Mouse (Mus musculus) ES-E14 (cell line): ENCODE results near the gene Slc2a6. TPM values are rescaled to one million over a fixed set of nuclear protein-coding genes. Genes with fewer than 3 reads are reported as not detected.
A peak's percentile ranks its signal among the peaks of the same experiment; 100 is the strongest.

Source experiments
- DNase-seq: peaks from one replicate; pipeline ENCODE4 v3.0.0-alpha.2; 2013; ENCODE audit warnings: low read depth, low spot score
- H3K27ac ChIP-seq: 2 replicates; pipeline ENCODE4 v1.5.1; 2012; ENCODE audit warnings: low read depth, mild to moderate bottlenecking, low read length, moderate library complexity, mixed read lengths; ENCODE audit not compliant: poor library complexity, insufficient read depth, severe bottlenecking
- H3K36me3 ChIP-seq: 2 replicates; pipeline ENCODE4 v1.6.1; 2012; ENCODE audit warnings: mild to moderate bottlenecking, low read length, moderate library complexity, mixed read lengths; ENCODE audit not compliant: control insufficient read depth, poor library complexity, insufficient read depth, severe bottlenecking
- H3K4me1 ChIP-seq, 2 experiments: fragments of 150-350 bp in 1 of 2; sonication (generic) in 1 of 2; 2 replicates each; pipeline ENCODE4 v1.6.1; 2012; ENCODE audit warnings: low read length in 2 of 2, mild to moderate bottlenecking in 1 of 2, mixed read lengths in 1 of 2; ENCODE audit not compliant: control insufficient read depth in 2 of 2, insufficient read depth in 2 of 2, poor library complexity in 1 of 2
- H3K4me3 ChIP-seq, 2 experiments: fragments of 150-350 bp in 1 of 2; sonication (generic) in 1 of 2; 2 replicates each; pipeline ENCODE4 v1.5.1; 2012; ENCODE audit warnings: low read length in 2 of 2, low read depth in 1 of 2, mild to moderate bottlenecking in 1 of 2, mixed read lengths in 1 of 2; ENCODE audit not compliant: insufficient read depth in 1 of 2, poor library complexity in 1 of 2, severe bottlenecking in 1 of 2
- H3K9ac ChIP-seq: 2 replicates; pipeline ENCODE4 v1.6.1; 2012; ENCODE audit warnings: low read depth, mild to moderate bottlenecking, low read length, mixed read lengths; ENCODE audit not compliant: poor library complexity, insufficient read depth, severe bottlenecking
- H3K9me3 ChIP-seq: fragments of 150-350 bp; sonication (generic); 2 replicates; pipeline ENCODE4 v1.6.1; 2012; ENCODE audit warnings: low read depth, mild to moderate bottlenecking, low read length; ENCODE audit not compliant: control insufficient read depth, insufficient read depth
- CHD2 ChIP-seq: IDR thresholded peaks from 2 replicates; pipeline ENCODE4 v1.6.1; 2014; ENCODE audit warnings: mild to moderate bottlenecking, low read depth, low read length, inconsistent platforms
- HCFC1 ChIP-seq: IDR thresholded peaks from 2 replicates; pipeline ENCODE4 v1.6.1; 2012; ENCODE audit warnings: low read length, inconsistent platforms, borderline replicate concordance; ENCODE audit not compliant: insufficient read depth
- MAFK ChIP-seq: IDR thresholded peaks from 2 replicates; pipeline ENCODE4 v1.6.1; 2014; ENCODE audit warnings: mild to moderate bottlenecking, low read depth, low read length, inconsistent platforms; ENCODE audit not compliant: insufficient read depth
- ZC3H11A ChIP-seq: IDR thresholded peaks from 2 replicates; pipeline ENCODE4 v1.6.1; 2012; ENCODE audit warnings: low read depth, mild to moderate bottlenecking, inconsistent platforms, low read length, borderline replicate concordance
- ZNF384 ChIP-seq: IDR thresholded peaks from 2 replicates; pipeline ENCODE4 v1.6.1; 2012; ENCODE audit warnings: low read depth, low read length, inconsistent platforms
- in situ Hi-C, 2 experiments: fragments of 600-800 bp; cut with MboI; formaldehyde crosslinking; loops; one replicate each; pipeline ENCODE4 v1.15.1; 2025; ENCODE audit warnings: low sequenced_read_pairs in 2 of 2, inconsistent platforms in 1 of 2; ENCODE audit not compliant: unreplicated experiment in 2 of 2
- total RNA-seq: library from RNA; depleted of rRNA; stranded (reverse); fragments of 300-350 nt; gene quantifications from 2 replicates; pipeline ENCODE4 v1.2.3, GENCODE M21; 2012

The Slc2a6 gene
- total RNA-seq, 1 experiment, result 1.2 TPM

- Histone ChIP-seq H3K27ac (no peak overlapping the region), H3K9ac (no peak overlapping the region), H3K4me1 (no peaks in the 10 kb centered on the region), H3K4me3 (no peak overlapping the region), H3K9me3 (no peaks in the 10 kb centered on the region), H3K36me3 (peaks cover 2% of the 10 kb centered on the region; the same call in 1 of the 2 replicates)
- no peak for DNase-seq
- TF ChIP-seq CHD2 (no peak), MAFK (no peak), ZC3H11A (no peak)
- in situ Hi-C loops, result no loop called here
Measured at GRCm38 (mm10) chr2:27019530-27019929, 8.3 kb downstream of the Slc2a6 start.

GRCm38 (mm10) chr2:27017802-27018201 lies 10.0 kb downstream of the Slc2a6 start:
- Histone ChIP-seq H3K36me3 (peaks cover 2% of the 10 kb centered on the region; the same call in 1 of the 2 replicates), H3K9ac (no peak overlapping the region), H3K4me1 (no peaks in the 10 kb centered on the region), H3K9me3 (no peaks in the 10 kb centered on the region), H3K27ac (no peak overlapping the region), H3K4me3 (no peak overlapping the region)
- in situ Hi-C loops, result no loop called here
- no peak for TF ChIP-seq MAFK
- no peak for TF ChIP-seq CHD2
- no peak for TF ChIP-seq ZNF384
- TF ChIP-seq ZC3H11A, result peak; percentile 20; the same call in 1 of the 2 replicates
- TF ChIP-seq HCFC1, result no peak
- DNase-seq, result peak; percentile 51

- Histone ChIP-seq H3K9me3 (no peaks in the 10 kb centered on the region), H3K27ac (no peak within 1 kb of the TSS), H3K4me3 (peak within 1 kb of the TSS; percentile 77 to 88), H3K36me3 (no peaks in the 10 kb centered on the region; the same call in 1 of the 2 replicates), H3K9ac (peak within 1 kb of the TSS; percentile 93), H3K4me1 (peaks cover 0 to 8% of the 10 kb centered on the region in 2 experiments; a peak in 1 of 4 replicates)
- in situ Hi-C loops, result no loop called here
- TF ChIP-seq ZNF384 (no peak), CHD2 (no peak), HCFC1 (peak; percentile 48; the same call in 1 of the 2 replicates)
- peak; percentile 85 for DNase-seq
Measured at GRCm38 (mm10) chr2:27009714-27010244, 18.0 kb downstream of the Slc2a6 start, which contains the start of gene Cacfd1. TSS of gene Cacfd1 (plus strand) at chr2:27009926.

GRCm38 (mm10) chr2:27007701-27008100 lies 20.1 kb downstream of the Slc2a6 start:
- H3K4me3 ChIP-seq, result no peak overlapping the region
- H3K9me3 ChIP-seq, result no peaks in the 10 kb centered on the region
- in situ Hi-C loops, result no loop called here
- DNase-seq, result no peak
- no peaks in the 10 kb centered on the region for H3K36me3 ChIP-seq
- no peak overlapping the region for H3K9ac ChIP-seq
- H3K4me1 ChIP-seq, result peaks cover 0 to 8% of the 10 kb centered on the region in 2 experiments; a peak in 1 of 4 replicates
- H3K27ac ChIP-seq, result no peak overlapping the region
- TF ChIP-seq MAFK (no peak), HCFC1 (no peak), CHD2 (no peak), ZNF384 (no peak), ZC3H11A (no peak)

- Histone ChIP-seq H3K9ac (no peak overlapping the region), H3K4me1 (peaks cover 0 to 8% of the 10 kb centered on the region in 2 experiments; a peak in 1 of 4 replicates), H3K27ac (no peak overlapping the region), H3K9me3 (no peaks in the 10 kb centered on the region), H3K4me3 (no peak overlapping the region), H3K36me3 (no peaks in the 10 kb centered on the region)
- in situ Hi-C loops, result no loop called here
- no peak for DNase-seq
- TF ChIP-seq CHD2 (no peak), ZC3H11A (no peak), ZNF384 (no peak), HCFC1 (no peak), MAFK (no peak)
Measured at GRCm38 (mm10) chr2:27006255-27006654, 21.5 kb downstream of the Slc2a6 start.
